Mouse (Mus musculus): ENCODE results near the gene Rpn1. TPM values are rescaled to one million over a fixed set of nuclear protein-coding genes. Genes with fewer than 3 reads are reported as not detected.

Gene Rpn1
- polyA plus RNA-seq, 1 experiment from 2014 or later, result 166 TPM

- H3K27me3 ChIP-seq, result no peaks in the 10 kb centered on the region
- 0 out of 2 replicates have a peak, but pooled peaks cover 2% of the 10 kb centered on the region for H3K4me1 ChIP-seq (replicated peaks)
- H3K4me2 ChIP-seq, result no peak overlapping the region
- no peak overlapping the region for H3K4me3 ChIP-seq
- ATAC-seq (replicated peaks; ENCODE audit: insufficient number of reproducible peaks, insufficient read depth, low FRiP score, low read depth), result no peak
- H3K9me3 ChIP-seq (replicated peaks), result no peaks in the 10 kb centered on the region
- H3K27ac ChIP-seq, result no peak overlapping the region
- no peak overlapping the region for H3K9ac ChIP-seq
- no peaks in the 10 kb centered on the region for H3K36me3 ChIP-seq
- 60% methylated on average over 3 of the region's 3 CpGs for WGBS
Observed at GRCm38 (mm10) chr6:88067722-88068121, 16.6 kb upstream of the Rpn1 start.

- no peak for ATAC-seq (replicated peaks; ENCODE audit: insufficient number of reproducible peaks, insufficient read depth, low FRiP score, low read depth)
- H3K36me3 ChIP-seq, result no peaks in the 10 kb centered on the region
- H3K4me1 ChIP-seq (replicated peaks), result 0 out of 2 replicates have a peak, but pooled peaks cover 2% of the 10 kb centered on the region
- H3K27ac ChIP-seq, result no peak overlapping the region
- H3K9me3 ChIP-seq (replicated peaks), result no peaks in the 10 kb centered on the region
- H3K4me2 ChIP-seq, result no peak overlapping the region
- H3K27me3 ChIP-seq, result no peaks in the 10 kb centered on the region
- H3K4me3 ChIP-seq, result no peak overlapping the region
- WGBS, result 80% methylated on average over 1 of the region's 1 CpGs
- no peak overlapping the region for H3K9ac ChIP-seq
Observed at GRCm38 (mm10) chr6:88068739-88069138, 15.5 kb upstream of the Rpn1 start.

- peaks cover 4% of the 10 kb centered on the region for H3K4me1 ChIP-seq (replicated peaks)
- H3K27ac ChIP-seq, result no peak overlapping the region
- no peak overlapping the region for H3K4me2 ChIP-seq
- 64% methylated on average over 6 of the region's 6 CpGs for WGBS
- H3K9me3 ChIP-seq (replicated peaks), result no peaks in the 10 kb centered on the region
- H3K4me3 ChIP-seq, result no peak overlapping the region
- H3K36me3 ChIP-seq, result no peaks in the 10 kb centered on the region
- no peaks in the 10 kb centered on the region for H3K27me3 ChIP-seq
- ATAC-seq (replicated peaks; ENCODE audit: insufficient number of reproducible peaks, insufficient read depth, low FRiP score, low read depth), result no peak
- no peak overlapping the region for H3K9ac ChIP-seq
Observed at GRCm38 (mm10) chr6:88070468-88070867, 13.8 kb upstream of the Rpn1 start.

- H3K9ac ChIP-seq, result no peak overlapping the region
- 72% methylated on average over 5 of the region's 5 CpGs for WGBS
- peaks cover 4% of the 10 kb centered on the region for H3K4me1 ChIP-seq (replicated peaks)
- H3K4me3 ChIP-seq, result no peak overlapping the region
- no peak for ATAC-seq (replicated peaks; ENCODE audit: insufficient number of reproducible peaks, insufficient read depth, low FRiP score, low read depth)
- no peaks in the 10 kb centered on the region for H3K36me3 ChIP-seq
- no peak overlapping the region for H3K27ac ChIP-seq
- H3K4me2 ChIP-seq, result no peak overlapping the region
- no peaks in the 10 kb centered on the region for H3K27me3 ChIP-seq
- H3K9me3 ChIP-seq (replicated peaks), result no peaks in the 10 kb centered on the region
Observed at GRCm38 (mm10) chr6:88071216-88071615, 13.1 kb upstream of the Rpn1 start.

GRCm38 (mm10) chr6:88074752-88075554 lies 9.3 kb upstream of the Rpn1 start:
- H3K9ac ChIP-seq, result peak overlapping the region; percentile 57
- H3K36me3 ChIP-seq, result no peaks in the 10 kb centered on the region
- peak; percentile 95 for ATAC-seq (replicated peaks; ENCODE audit: insufficient number of reproducible peaks, insufficient read depth, low FRiP score, low read depth)
- H3K27ac ChIP-seq, result peak overlapping the region; percentile 82
- peak overlapping the region; percentile 51 for H3K4me3 ChIP-seq
- 3% methylated on average over 32 of the region's 32 CpGs for WGBS
- peak overlapping the region; percentile 77 for H3K4me2 ChIP-seq
- H3K27me3 ChIP-seq, result peaks cover 6% of the 10 kb centered on the region; the same call in 1 of the 2 replicates
- peaks cover 4% of the 10 kb centered on the region for H3K4me1 ChIP-seq (replicated peaks)
- no peaks in the 10 kb centered on the region for H3K9me3 ChIP-seq (replicated peaks)

- no peaks in the 10 kb centered on the region for H3K9me3 ChIP-seq (replicated peaks)
- H3K27ac ChIP-seq, result no peak overlapping the region
- H3K9ac ChIP-seq, result no peak overlapping the region
- no peak for ATAC-seq (replicated peaks; ENCODE audit: insufficient number of reproducible peaks, insufficient read depth, low FRiP score, low read depth)
- no peaks in the 10 kb centered on the region for H3K36me3 ChIP-seq
- peaks cover 6% of the 10 kb centered on the region; the same call in 1 of the 2 replicates for H3K27me3 ChIP-seq
- H3K4me3 ChIP-seq, result no peak overlapping the region
- 76% methylated on average over 1 of the region's 1 CpGs for WGBS
- peaks cover 4% of the 10 kb centered on the region for H3K4me1 ChIP-seq (replicated peaks)
- no peak overlapping the region; the same call in 1 of the 2 replicates for H3K4me2 ChIP-seq
Observed at GRCm38 (mm10) chr6:88075960-88076517, 8.2 kb upstream of the Rpn1 start.

GRCm38 (mm10) chr6:88083095-88083494 lies 1.2 kb upstream of the Rpn1 start:
- Histone ChIP-seq H3K27me3 (no peaks in the 10 kb centered on the region), H3K27ac (no peak overlapping the region), H3K4me2 (no peak overlapping the region), H3K36me3 (0 out of 2 replicates have a peak, but pooled peaks cover under 1% of the 10 kb centered on the region), H3K9ac (no peak overlapping the region), H3K9me3 (replicated peaks) (no peaks in the 10 kb centered on the region), H3K4me3 (no peak overlapping the region), H3K4me1 (replicated peaks) (peaks cover 19% of the 10 kb centered on the region)
- 84% methylated on average over 7 of the region's 7 CpGs for WGBS
- no peak for ATAC-seq (replicated peaks; ENCODE audit: insufficient number of reproducible peaks, insufficient read depth, low FRiP score, low read depth)

GRCm38 (mm10) chr6:88083672-88084071 lies 610 bp upstream of the Rpn1 start:
- peak overlapping the region; percentile 87 for H3K4me3 ChIP-seq
- 60% methylated on average over 3 of the region's 3 CpGs for WGBS
- H3K9me3 ChIP-seq (replicated peaks), result no peaks in the 10 kb centered on the region
- no peak overlapping the region for H3K27ac ChIP-seq
- H3K9ac ChIP-seq, result no peak overlapping the region
- peaks cover 6% of the 10 kb centered on the region; the same call in 1 of the 2 replicates for H3K36me3 ChIP-seq
- H3K27me3 ChIP-seq, result no peaks in the 10 kb centered on the region
- peaks cover 19% of the 10 kb centered on the region for H3K4me1 ChIP-seq (replicated peaks)
- ATAC-seq (replicated peaks; ENCODE audit: insufficient number of reproducible peaks, insufficient read depth, low FRiP score, low read depth), result no peak
- H3K4me2 ChIP-seq, result peak overlapping the region; percentile 90

GRCm38 (mm10) chr6:88088971-88089370 lies 4.7 kb downstream of the Rpn1 start:
- Histone ChIP-seq H3K36me3 (peaks cover 42% of the 10 kb centered on the region), H3K4me2 (no peak overlapping the region), H3K4me3 (no peak overlapping the region), H3K4me1 (replicated peaks) (peaks cover 16% of the 10 kb centered on the region), H3K27me3 (no peaks in the 10 kb centered on the region), H3K9me3 (replicated peaks) (no peaks in the 10 kb centered on the region), H3K27ac (no peak overlapping the region), H3K9ac (no peak overlapping the region)
- no peak for ATAC-seq (replicated peaks; ENCODE audit: insufficient number of reproducible peaks, insufficient read depth, low FRiP score, low read depth)
- no CpG with 5 or more reads among the region's 1 CpGs for WGBS

GRCm38 (mm10) chr6:88095377-88095776 lies 11.1 kb downstream of the Rpn1 start:
- WGBS, result 70% methylated on average over 7 of the region's 7 CpGs
- H3K9me3 ChIP-seq (replicated peaks), result no peaks in the 10 kb centered on the region
- no peak for ATAC-seq (replicated peaks; ENCODE audit: insufficient number of reproducible peaks, insufficient read depth, low FRiP score, low read depth)
- peaks cover 77% of the 10 kb centered on the region for H3K36me3 ChIP-seq
- H3K4me2 ChIP-seq, result no peak overlapping the region
- H3K9ac ChIP-seq, result no peak overlapping the region
- no peak overlapping the region for H3K27ac ChIP-seq
- H3K27me3 ChIP-seq, result no peaks in the 10 kb centered on the region
- H3K4me1 ChIP-seq (replicated peaks), result no peaks in the 10 kb centered on the region
- H3K4me3 ChIP-seq, result no peak overlapping the region

- Histone ChIP-seq H3K27me3 (no peaks in the 10 kb centered on the region), H3K9me3 (replicated peaks) (no peaks in the 10 kb centered on the region), H3K27ac (no peak overlapping the region), H3K36me3 (peaks cover 74% of the 10 kb centered on the region), H3K4me3 (no peak overlapping the region), H3K4me1 (replicated peaks) (peaks cover 13% of the 10 kb centered on the region), H3K9ac (no peak overlapping the region), H3K4me2 (no peak overlapping the region)
- 88% methylated on average over 6 of the region's 6 CpGs for WGBS
- ATAC-seq (replicated peaks; ENCODE audit: insufficient number of reproducible peaks, insufficient read depth, low FRiP score, low read depth), result no peak
Observed at GRCm38 (mm10) chr6:88102096-88102495, 17.8 kb downstream of the Rpn1 start.
